Comparison of ENCODE assay signal across 9 mouse cellular contexts in genomic region chrX:136196873-136197272, GRCm38 (mm10). TPM values are rescaled to one million over a fixed set of nuclear protein-coding genes. Genes with fewer than 3 reads are reported as not detected.
DNase-seq lines count a peak whose midpoint lies in the region; ATAC-seq and TF ChIP-seq lines count a peak whose summit lies in the region.
"Had no signal": no experiment of that assay in that cellular context is flagged by ENCODE, and none has a peak within 500 bp of the region (broad histone marks: within the 10 kb centered on the region; RNA-seq: fewer than 3 reads in every experiment).

No protein-coding gene starts in this region.

- H3K27me3 ChIP-seq in hindbrain, embryonic 10.5 days (ENCODE audit: insufficient read depth, poor library complexity, severe bottlenecking), result peaks cover 20% of the 10 kb centered on the region
- H3K27me3 ChIP-seq in hindbrain, embryonic 12.5 days, result no peaks in the 10 kb centered on the region
- no peaks in the 10 kb centered on the region for H3K27me3 ChIP-seq in hindbrain, embryonic 16.5 days (replicated peaks; ENCODE audit: control insufficient read depth, insufficient read depth, low read length)
- H3K27me3 ChIP-seq: limb, embryonic 13.5 days had no signal

- DNase-seq in hindbrain, embryonic 10.5 days (ENCODE audit: low spot score), result peak; percentile 24
- peak; percentile 41 for DNase-seq in 3T3-L1 (ENCODE audit: low read depth, low spot score)
- peak; percentile 67 for DNase-seq in ES-CJ7 (ENCODE audit: low read depth, low spot score)
- DNase-seq in lung, postnatal 10 days, result peak; percentile 33
- no peak for DNase-seq in T-cell, adult 2 months (ENCODE audit: low spot score)

- H3K9me3 ChIP-seq in hindbrain, embryonic 10.5 days, result no peaks in the 10 kb centered on the region
- H3K9me3 ChIP-seq in hindbrain, embryonic 12.5 days (replicated peaks), result no peaks in the 10 kb centered on the region
- no peaks in the 10 kb centered on the region for H3K9me3 ChIP-seq in hindbrain, embryonic 16.5 days (ENCODE audit: control insufficient read depth, low read length)
- H3K9me3 ChIP-seq: limb, embryonic 13.5 days had no signal

- H3K4me1 ChIP-seq in hindbrain, embryonic 10.5 days (replicated peaks), result no peaks in the 10 kb centered on the region
- H3K4me1 ChIP-seq in hindbrain, embryonic 12.5 days, result no peaks in the 10 kb centered on the region
- H3K4me1 ChIP-seq in cortical plate, adult 2 months (ENCODE audit: control insufficient read depth, insufficient read depth, low read length), result no peaks in the 10 kb centered on the region
- no peaks in the 10 kb centered on the region for H3K4me1 ChIP-seq in hindbrain, embryonic 16.5 days (ENCODE audit: control insufficient read depth, insufficient read depth, low read depth, low read length)
- H3K4me1 ChIP-seq: limb, embryonic 13.5 days had no signal

- H3K27ac ChIP-seq in hindbrain, embryonic 10.5 days, result no peak overlapping the region
- no peak overlapping the region for H3K27ac ChIP-seq in hindbrain, embryonic 12.5 days
- H3K27ac ChIP-seq in cortical plate, adult 2 months (ENCODE audit: insufficient read depth, low read length), result no peak overlapping the region
- no peak overlapping the region for H3K27ac ChIP-seq in hindbrain, embryonic 16.5 days (ENCODE audit: low read depth, low read length)
- H3K27ac ChIP-seq: limb, embryonic 13.5 days had no signal

- H3K4me3 ChIP-seq in hindbrain, embryonic 10.5 days, result no peak overlapping the region
- no peak overlapping the region for H3K4me3 ChIP-seq in hindbrain, embryonic 12.5 days
- H3K4me3 ChIP-seq in cortical plate, adult 2 months (ENCODE audit: insufficient read depth, low read length), result no peak overlapping the region
- H3K4me3 ChIP-seq in hindbrain, embryonic 16.5 days (ENCODE audit: low read length), result no peak overlapping the region
- H3K4me3 ChIP-seq: limb, embryonic 13.5 days had no signal

- TF ChIP-seq POLR2A in cortical plate, adult 2 months (IDR thresholded peaks at IDR 0.05; ENCODE audit: extremely low read depth, insufficient read depth, low read length), result no peak

- 42% methylated on average over 1 of the region's 1 CpGs for WGBS in hindbrain, embryonic 10.5 days
- WGBS in hindbrain, embryonic 12.5 days, result 47% methylated on average over 1 of the region's 1 CpGs
- WGBS in hindbrain, embryonic 16.5 days, result 50% methylated on average over 1 of the region's 1 CpGs

- H3K9ac ChIP-seq in hindbrain, embryonic 12.5 days, result no peak overlapping the region
- no peak overlapping the region for H3K9ac ChIP-seq in hindbrain, embryonic 16.5 days (ENCODE audit: low read depth, low read length)
- H3K9ac ChIP-seq: limb, embryonic 13.5 days had no signal

- H3K36me3 ChIP-seq in hindbrain, embryonic 10.5 days, result no peaks in the 10 kb centered on the region
- no peaks in the 10 kb centered on the region for H3K36me3 ChIP-seq in hindbrain, embryonic 12.5 days
- no peaks in the 10 kb centered on the region for H3K36me3 ChIP-seq in hindbrain, embryonic 16.5 days (ENCODE audit: control insufficient read depth, insufficient read depth, low read length)
- H3K36me3 ChIP-seq: limb, embryonic 13.5 days had no signal

- peak; percentile 20 for TF ChIP-seq CTCF in cortical plate, adult 2 months (IDR thresholded peaks at IDR 0.05; ENCODE audit: extremely low read depth, insufficient read depth, low read length)

- H3K4me2 ChIP-seq in hindbrain, embryonic 12.5 days (replicated peaks), result no peak overlapping the region
- no peak overlapping the region for H3K4me2 ChIP-seq in hindbrain, embryonic 16.5 days (ENCODE audit: low read length)
- H3K4me2 ChIP-seq: limb, embryonic 13.5 days had no signal

- no peak for ATAC-seq in hindbrain, embryonic 12.5 days (ENCODE audit: low FRiP score)
- no peak for ATAC-seq in hindbrain, embryonic 16.5 days

RNA-seq across cellular contexts. Expression of gene Tceal5, which starts 6.8 kb away (rescaled TPM):
- polyA plus RNA-seq in hindbrain, embryonic 10.5 days (2016; fragmentation: Nextera tagmentation; extraction: Ambion mirVana), result 4.3 and 4.4 TPM in 2 replicates
- 13.9 and 16.1 TPM in 2 replicates for polyA plus RNA-seq in hindbrain, embryonic 12.5 days (2016; fragmentation: Nextera tagmentation; extraction: Ambion mirVana)
- polyA plus RNA-seq in cortical plate, adult 2 months (2012; rRNA removed), result 162 and 186 TPM in 2 replicates
- 37.8 and 39.5 TPM in 2 replicates for polyA plus RNA-seq in hindbrain, embryonic 16.5 days (2015; fragmentation: Nextera tagmentation; extraction: Ambion mirVana)

RNA-seq across cellular contexts. Expression of gene Tceal7, which starts 17.7 kb away (rescaled TPM):
- polyA plus RNA-seq in hindbrain, embryonic 10.5 days (2016; fragmentation: Nextera tagmentation; extraction: Ambion mirVana), result 0.37 and 1.00 TPM in 2 replicates
- 2.1 and 7.2 TPM in 2 replicates for polyA plus RNA-seq in hindbrain, embryonic 12.5 days (2016; fragmentation: Nextera tagmentation; extraction: Ambion mirVana)
- polyA plus RNA-seq in cortical plate, adult 2 months (2012; rRNA removed), result 1.4 and 1.7 TPM in 2 replicates
- polyA plus RNA-seq in hindbrain, embryonic 16.5 days (2015; fragmentation: Nextera tagmentation; extraction: Ambion mirVana), result 2.9 and 14.2 TPM in 2 replicates

RNA-seq across cellular contexts. Expression of gene Bex1, which starts 18.4 kb away (rescaled TPM):
- polyA plus RNA-seq in hindbrain, embryonic 10.5 days (2016; fragmentation: Nextera tagmentation; extraction: Ambion mirVana), result 127 and 147 TPM in 2 replicates
- polyA plus RNA-seq in hindbrain, embryonic 12.5 days (2016; fragmentation: Nextera tagmentation; extraction: Ambion mirVana), result 100 TPM in 2 replicates
- polyA plus RNA-seq in cortical plate, adult 2 months (2012; rRNA removed), result 88.0 and 94.0 TPM in 2 replicates
- polyA plus RNA-seq in hindbrain, embryonic 16.5 days (2015; fragmentation: Nextera tagmentation; extraction: Ambion mirVana), result 273 and 301 TPM in 2 replicates

RNA-seq across cellular contexts. Expression of gene Tceal8, which starts 24.7 kb away (rescaled TPM):
- polyA plus RNA-seq in hindbrain, embryonic 10.5 days (2016; fragmentation: Nextera tagmentation; extraction: Ambion mirVana), result 167 and 188 TPM in 2 replicates
- polyA plus RNA-seq in hindbrain, embryonic 12.5 days (2016; fragmentation: Nextera tagmentation; extraction: Ambion mirVana), result 168 and 189 TPM in 2 replicates
- 63.0 and 64.1 TPM in 2 replicates for polyA plus RNA-seq in cortical plate, adult 2 months (2012; rRNA removed)
- 121 and 134 TPM in 2 replicates for polyA plus RNA-seq in hindbrain, embryonic 16.5 days (2015; fragmentation: Nextera tagmentation; extraction: Ambion mirVana)

RNA-seq across cellular contexts. Expression of gene Tceal9, which starts 48.0 kb away (rescaled TPM):
- 356 and 368 TPM in 2 replicates for polyA plus RNA-seq in hindbrain, embryonic 10.5 days (2016; fragmentation: Nextera tagmentation; extraction: Ambion mirVana)
- 411 and 443 TPM in 2 replicates for polyA plus RNA-seq in hindbrain, embryonic 12.5 days (2016; fragmentation: Nextera tagmentation; extraction: Ambion mirVana)
- 104 TPM in 2 replicates for polyA plus RNA-seq in cortical plate, adult 2 months (2012; rRNA removed)
- 226 and 232 TPM in 2 replicates for polyA plus RNA-seq in hindbrain, embryonic 16.5 days (2015; fragmentation: Nextera tagmentation; extraction: Ambion mirVana)
